ENCODE assay signal across 9 mouse cellular contexts in the genomic region with DNA sequence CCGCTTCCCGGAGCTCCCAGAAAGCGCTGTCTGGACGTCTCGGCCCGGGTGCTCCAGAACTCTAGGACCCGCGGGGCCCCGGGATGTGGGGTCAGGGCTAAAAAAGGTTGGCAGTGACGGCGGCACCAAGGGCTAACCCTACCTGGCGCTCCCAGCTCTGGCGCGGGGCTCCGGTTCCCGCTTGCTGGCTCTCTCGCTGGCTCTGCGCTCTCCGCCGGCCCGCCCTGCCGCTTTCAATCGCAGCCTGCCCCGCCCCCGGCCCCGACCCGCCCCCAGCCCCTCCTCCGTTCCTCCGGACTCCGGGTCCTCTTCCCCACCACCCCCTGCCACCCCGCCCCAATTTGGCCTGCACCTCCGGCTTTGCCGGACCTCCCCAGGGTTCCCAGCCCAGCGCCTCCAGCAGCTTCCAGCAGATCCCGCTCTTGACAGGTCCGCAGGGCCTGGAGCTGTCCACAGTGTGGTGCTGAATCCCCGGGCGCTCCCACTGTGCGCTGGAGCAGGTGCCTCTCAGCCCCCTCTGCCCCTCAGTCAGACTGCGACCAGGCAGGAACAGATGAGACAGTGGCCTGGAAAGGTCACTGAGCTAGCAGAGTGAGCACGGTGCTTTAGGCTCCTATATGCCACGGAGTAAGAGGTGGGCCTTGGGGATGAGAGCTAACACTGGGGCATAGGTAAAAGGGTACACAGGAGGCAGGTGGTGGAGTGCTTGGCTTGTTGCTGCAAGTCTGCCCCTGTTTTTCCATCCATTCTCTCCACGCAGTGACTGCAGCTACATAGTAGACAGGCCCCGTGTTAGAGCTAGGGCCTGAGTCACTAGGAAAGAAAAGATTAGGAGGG. TPM values are rescaled to one million over a fixed set of nuclear protein-coding genes. Genes with fewer than 3 reads are reported as not detected.
DNase-seq lines count a peak whose midpoint lies in the region; ATAC-seq and TF ChIP-seq lines count a peak whose summit lies in the region.
"Had no signal": no experiment of that assay in that cellular context is flagged by ENCODE, and none has a peak within 500 bp of the region (broad histone marks: within the 10 kb centered on the region; RNA-seq: fewer than 3 reads in every experiment).

TSS of gene Grm2 (minus strand) at position 199 of the 837 bp plus-strand sequence.

- TF ChIP-seq CTCF in G1E (IDR thresholded peaks at IDR 0.05; ENCODE audit: low read depth, low read length), result no peak
- TF ChIP-seq CTCF in forebrain, postnatal 0 days (IDR thresholded peaks at IDR 0.05; ENCODE audit: low read depth), result peak; percentile 12; the same call in 1 of the 2 replicates

- peaks cover 43% of the 10 kb centered on the region for H3K36me3 ChIP-seq in G1E (replicated peaks)
- peaks cover 17% of the 10 kb centered on the region for H3K36me3 ChIP-seq in forebrain, postnatal 0 days (ENCODE audit: insufficient read depth)
- peaks cover 21% of the 10 kb centered on the region for H3K36me3 ChIP-seq in hindbrain, embryonic 15.5 days

- no peak for ATAC-seq in G1E (ENCODE audit: extremely low read depth, insufficient number of reproducible peaks, low FRiP score, poor library complexity, severe bottlenecking)
- ATAC-seq in forebrain, postnatal 0 days, result peak; percentile 68
- ATAC-seq in hindbrain, embryonic 15.5 days (ENCODE audit: low FRiP score, low read depth), result peak; percentile 60
- peak; percentile 88 for ATAC-seq in megakaryocyte progenitor cell, adult 5-6 weeks (replicated peaks; ENCODE audit: poor library complexity)
- no peak for ATAC-seq in monocyte, adult 5-6 weeks (replicated peaks; ENCODE audit: insufficient number of reproducible peaks, low FRiP score, low TSS enrichment, poor library complexity, severe bottlenecking)

- WGBS in forebrain, postnatal 0 days, result under 1% methylated on average over 31 of the region's 44 CpGs
- WGBS in hindbrain, embryonic 15.5 days, result 2% methylated on average over 32 of the region's 44 CpGs

- H3K4me2 ChIP-seq in forebrain, postnatal 0 days (ENCODE audit: low read depth), result peak within 1 kb of the TSS; percentile 82
- H3K4me2 ChIP-seq in hindbrain, embryonic 15.5 days, result peak within 1 kb of the TSS; percentile 85

- no peaks in the 10 kb centered on the region for H3K4me1 ChIP-seq in G1E (ENCODE audit: insufficient read depth, low read depth, low read length)
- H3K4me1 ChIP-seq in forebrain, postnatal 0 days (ENCODE audit: insufficient read depth), result no peaks in the 10 kb centered on the region
- peaks cover 27% of the 10 kb centered on the region for H3K4me1 ChIP-seq in hindbrain, embryonic 15.5 days (replicated peaks)

- peaks cover 15% of the 10 kb centered on the region for H3K27me3 ChIP-seq in G1E (ENCODE audit: insufficient read depth, low read length)
- H3K27me3 ChIP-seq in forebrain, postnatal 0 days (ENCODE audit: insufficient read depth, low read length), result no peaks in the 10 kb centered on the region
- H3K27me3 ChIP-seq in hindbrain, embryonic 15.5 days, result peaks cover 5% of the 10 kb centered on the region; the same call in 1 of the 2 replicates

- peak within 1 kb of the TSS; percentile 63 for H3K9ac ChIP-seq in forebrain, postnatal 0 days
- H3K9ac ChIP-seq in hindbrain, embryonic 15.5 days, result peak within 1 kb of the TSS; percentile 51

- no peak within 1 kb of the TSS for H3K4me3 ChIP-seq in G1E (ENCODE audit: low read depth, low read length)
- peak within 1 kb of the TSS; percentile 58 for H3K4me3 ChIP-seq in forebrain, postnatal 0 days (ENCODE audit: low read depth, low read length)
- peak within 1 kb of the TSS; percentile 52 for H3K4me3 ChIP-seq in hindbrain, embryonic 15.5 days

- H3K27ac ChIP-seq in forebrain, postnatal 0 days (ENCODE audit: low read depth, low read length), result peak within 1 kb of the TSS; percentile 35; the same call in 1 of the 2 replicates
- no peak within 1 kb of the TSS for H3K27ac ChIP-seq in hindbrain, embryonic 15.5 days (replicated peaks)

- DNase-seq in G1E (ENCODE audit: low spot score), result peak; percentile 34
- peak; percentile 86 for DNase-seq in adrenal gland, postnatal 14 days
- DNase-seq in forebrain, postnatal 0 days, result peak; percentile 56
- no peak for DNase-seq in left cerebral cortex, postnatal 25 days (ENCODE audit: low spot score in 2 of 2)
- DNase-seq in testis, postnatal 10 days (ENCODE audit: low spot score), result peak; percentile 87

- intact Hi-C loops in left cerebral cortex, postnatal 25 days (cut with DNase I), result no loop called here

- no peaks in the 10 kb centered on the region for H3K9me3 ChIP-seq in G1E (replicated peaks)
- H3K9me3 ChIP-seq in forebrain, postnatal 0 days (ENCODE audit: low read length), result no peaks in the 10 kb centered on the region
- no peaks in the 10 kb centered on the region for H3K9me3 ChIP-seq in hindbrain, embryonic 15.5 days

RNA-seq across cellular contexts. Expression of gene Grm2, which starts in this region (rescaled TPM):
- total RNA-seq in G1E (2014; fragmentation: Nextera tagmentation) (not detected in 2 replicates), G1E (2017) (0.12 and 0.16 TPM in 2 replicates)
- not detected in 2 replicates for polyA plus RNA-seq in G1E (2012)
- not detected in 2 replicates for total RNA-seq in adrenal gland, postnatal 14 days (2021)
- 13.6 and 14.6 TPM in 2 replicates for total RNA-seq in forebrain, postnatal 0 days (2014; rRNA removed)
- polyA plus RNA-seq in forebrain, postnatal 0 days (2015; fragmentation: Nextera tagmentation; extraction: Ambion mirVana), result 19.8 and 20.7 TPM in 2 replicates
- 8.7 and 9.7 TPM in 2 replicates for polyA plus RNA-seq in hindbrain, embryonic 15.5 days (2015; fragmentation: Nextera tagmentation; extraction: Ambion mirVana)
- 10 to 100 TPM; 54.6 to 56.2 TPM for total RNA-seq in left cerebral cortex, postnatal 25 days (2021)
- not detected in 2 replicates for total RNA-seq in megakaryocyte progenitor cell, adult 5-6 weeks (2015)
- total RNA-seq in megakaryocyte progenitor cell, adult 5-6 weeks (2017), result not detected in 2 replicates
- total RNA-seq in monocyte, adult 5-6 weeks (2017), result not detected in 3 replicates
- total RNA-seq: gastrocnemius, adult 8-10 months had no signal

Comparison
In these comparisons a context has a peak if more than half of its experiments do, and no peak if none do; other contexts are left out.
1. RNA of gene Grm2 (total RNA-seq): 54.6 to 56.2 TPM in left cerebral cortex, postnatal 25 days and 13.6 to 14.6 TPM in forebrain, postnatal 0 days; 0.12 to 0.16 TPM in G1E, not detected in adrenal gland, postnatal 14 days, not detected in megakaryocyte progenitor cell, adult 5-6 weeks and not detected in monocyte, adult 5-6 weeks; every median in the first group is over 10 times any median in the second.
2. Peak in DNase-seq in G1E; RNA of the gene not detected or under 1 TPM.
3. Peak in DNase-seq in adrenal gland, postnatal 14 days; RNA of the gene not detected or under 1 TPM.
4. Peak in ATAC-seq in megakaryocyte progenitor cell, adult 5-6 weeks; RNA of the gene not detected or under 1 TPM.
5. ATAC-seq: peak in forebrain, postnatal 0 days (single experiment) and hindbrain, embryonic 15.5 days (single experiment); none in G1E (single experiment) and monocyte, adult 5-6 weeks (single experiment).
6. DNase-seq: peak in forebrain, postnatal 0 days (single experiment) and testis, postnatal 10 days (single experiment); none in left cerebral cortex, postnatal 25 days (0 of 2).